Mouse (Mus musculus): ENCODE results near the gene Ogfr. TPM values are rescaled to one million over a fixed set of nuclear protein-coding genes. Genes with fewer than 3 reads are reported as not detected.
A peak's percentile ranks its signal among the peaks of the same experiment; 100 is the strongest.

Gene Ogfr
- total RNA-seq (2021) = 10 to 100 TPM; 39.7 to 43.8 TPM

- peak; percentile 77 for DNase-seq
These were observed at the start of gene Ogfr for GRCm38 (mm10) chr2:180589123-180589831. Gene Ogfr (plus strand): TSS chr2:180589245.

DNA sequence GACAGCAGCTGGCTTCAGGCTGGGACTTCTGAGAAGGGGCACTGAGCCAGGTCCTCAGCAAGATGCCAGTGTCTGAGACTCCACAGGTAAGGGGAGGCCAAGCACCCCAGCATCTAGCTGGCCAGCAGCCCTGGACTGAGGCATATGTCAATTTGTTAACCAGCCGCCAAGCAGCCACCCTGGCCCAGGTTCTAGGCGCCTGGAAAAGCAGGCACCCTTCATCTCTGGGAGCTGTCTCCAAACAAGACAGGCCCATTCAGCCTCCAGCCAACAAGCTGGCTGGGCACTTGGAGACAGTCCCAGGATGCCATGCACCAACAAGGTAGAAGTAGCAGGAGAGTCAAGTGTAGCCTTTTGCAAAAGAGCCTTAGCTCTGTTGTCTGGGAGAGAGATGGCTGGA lies 45.4 kb upstream of the Ogfr start:
- DNase-seq = no peak

- no peak for DNase-seq
These were observed 44.0 kb upstream of the Ogfr start for GRCm38 (mm10) chr2:180545046-180545445.

DNA sequence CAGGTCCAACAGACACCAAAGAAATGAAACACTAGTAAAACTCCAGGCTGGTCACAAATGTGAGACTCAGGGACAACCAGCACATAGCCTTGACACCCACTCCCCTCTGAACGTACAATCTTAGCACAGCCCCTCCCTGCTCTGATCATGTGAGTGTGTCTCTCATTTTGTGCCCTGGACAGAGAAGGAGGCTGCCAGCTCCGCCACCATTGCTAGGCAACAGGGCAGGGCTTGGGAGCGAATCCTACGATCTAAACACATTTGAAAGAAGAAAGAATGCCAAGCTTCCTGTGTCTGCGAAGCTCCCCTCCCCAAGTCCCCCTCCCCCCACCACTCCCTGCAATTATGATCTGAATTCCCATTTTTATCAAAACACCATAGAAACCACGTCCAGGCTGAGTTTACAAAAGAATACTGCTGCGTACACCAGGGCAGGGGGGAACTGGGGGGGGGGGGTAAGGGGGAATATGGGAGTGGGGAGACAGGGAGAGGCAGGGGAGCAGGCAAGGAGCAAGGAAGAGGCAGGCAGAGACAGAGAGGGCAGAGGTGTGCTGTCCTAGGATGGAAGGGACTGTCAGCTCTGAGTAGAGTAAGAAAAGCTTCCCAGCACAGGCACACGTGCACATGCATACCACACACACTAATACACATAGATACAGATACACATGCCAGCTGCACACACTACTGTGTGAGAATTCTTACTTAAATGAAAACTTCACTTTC lies 41.5 kb upstream of the Ogfr start:
- peak; percentile 18 to 27 for DNase-seq

DNA sequence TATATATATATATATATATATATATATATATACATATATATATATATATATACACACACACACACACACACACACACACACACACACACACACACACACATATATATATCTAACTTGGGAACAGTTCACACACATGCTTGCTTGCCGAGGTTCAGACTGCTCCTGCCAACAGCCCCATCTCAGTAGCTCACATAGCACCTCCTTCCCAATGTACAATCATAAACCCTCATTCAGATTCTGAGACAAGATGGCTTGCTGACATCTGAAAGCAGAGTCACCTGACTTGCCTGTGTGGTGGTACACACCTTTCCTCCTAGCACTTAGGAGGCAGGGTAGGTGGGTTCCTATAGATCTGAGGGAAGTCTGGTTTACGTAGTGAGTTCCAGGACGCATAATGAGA lies 36.7 kb upstream of the Ogfr start:
- DNase-seq = no peak

GRCm38 (mm10) chr2:180555219-180555618 lies 33.8 kb upstream of the Ogfr start:
- no peak for DNase-seq

GRCm38 (mm10) chr2:180556470-180556869 lies 32.6 kb upstream of the Ogfr start:
- DNase-seq = no peak

- no peak for DNase-seq
These were observed 28.8 kb upstream of the Ogfr start for GRCm38 (mm10) chr2:180560245-180560644.

DNA sequence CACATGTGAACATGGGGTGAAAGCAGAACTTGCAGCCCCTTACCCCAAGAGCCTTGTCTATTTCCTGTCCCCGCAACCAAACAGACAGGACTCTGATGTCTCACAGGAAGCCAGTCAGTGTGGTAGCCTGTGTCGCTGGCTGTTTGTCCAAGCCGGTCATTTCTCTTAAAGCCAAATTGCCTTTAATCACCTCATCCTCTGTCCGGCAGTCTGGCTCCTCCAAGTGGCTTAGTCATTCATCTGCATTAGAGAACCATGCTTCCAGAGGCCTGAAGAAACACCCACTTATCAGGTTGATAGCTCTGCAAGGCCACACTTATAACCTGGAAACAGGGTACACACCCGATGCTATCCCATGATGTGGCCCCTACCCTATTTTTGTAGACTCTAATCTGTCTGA lies 26.9 kb upstream of the Ogfr start:
- no peak for DNase-seq

- no peak for DNase-seq
These were observed 25.7 kb upstream of the Ogfr start for GRCm38 (mm10) chr2:180563296-180563695.

GRCm38 (mm10) chr2:180563841-180564240 lies 25.2 kb upstream of the Ogfr start:
- DNase-seq = no peak

DNA sequence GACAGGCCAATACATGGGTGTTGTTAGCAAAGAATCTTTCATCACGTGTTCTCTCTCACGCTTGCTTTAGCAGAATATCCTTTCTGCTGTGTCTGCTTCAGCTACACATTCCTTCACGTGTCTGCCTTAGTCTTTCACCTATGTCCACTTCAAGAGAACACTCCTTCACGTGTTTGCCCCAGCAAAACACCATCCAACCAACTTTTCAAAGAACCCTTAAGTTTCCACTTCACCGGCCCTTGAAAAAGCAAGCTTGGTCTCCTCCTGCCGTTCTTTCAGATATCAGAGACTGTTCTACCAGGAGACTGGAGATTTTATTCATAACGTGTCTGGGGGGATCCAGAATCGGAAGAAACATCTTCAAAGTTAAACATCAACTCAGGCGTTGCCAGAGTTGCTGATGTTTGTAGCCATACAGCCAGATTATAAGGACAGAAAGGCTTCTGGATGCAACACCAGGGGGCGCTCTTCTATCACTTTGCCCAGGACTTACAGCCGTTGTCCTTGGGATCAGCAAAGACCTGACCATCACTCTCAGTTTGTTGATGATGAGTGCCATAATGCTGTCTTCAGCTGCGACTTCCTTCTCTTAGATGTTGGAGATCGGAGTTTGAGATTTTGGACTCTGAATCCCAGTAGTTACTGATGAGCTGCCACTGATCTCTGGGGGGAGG lies 22.7 kb upstream of the Ogfr start:
- DNase-seq = no peak

GRCm38 (mm10) chr2:180569028-180569643 lies 19.9 kb upstream of the Ogfr start:
- DNase-seq = no peak

DNA sequence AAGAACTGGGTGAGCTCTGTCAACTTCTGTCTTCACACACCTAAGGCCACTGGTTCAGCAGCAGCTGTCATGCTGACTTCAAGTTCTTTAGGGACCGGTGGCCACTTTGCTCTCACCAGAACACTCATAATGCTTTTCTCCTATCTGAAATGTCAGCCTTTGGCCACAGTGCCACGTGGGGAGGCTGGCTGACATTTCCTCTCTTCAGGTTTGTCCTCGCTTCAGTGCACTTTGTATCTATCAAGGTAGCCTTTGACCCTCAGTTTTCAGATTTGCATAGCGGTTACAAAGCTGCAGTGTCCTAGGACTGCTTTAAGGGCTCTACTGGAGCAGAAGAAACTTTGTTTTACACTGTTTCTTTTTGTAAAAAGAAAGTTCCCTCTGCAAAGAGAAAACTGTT lies 12.6 kb upstream of the Ogfr start:
- no peak for DNase-seq

DNA sequence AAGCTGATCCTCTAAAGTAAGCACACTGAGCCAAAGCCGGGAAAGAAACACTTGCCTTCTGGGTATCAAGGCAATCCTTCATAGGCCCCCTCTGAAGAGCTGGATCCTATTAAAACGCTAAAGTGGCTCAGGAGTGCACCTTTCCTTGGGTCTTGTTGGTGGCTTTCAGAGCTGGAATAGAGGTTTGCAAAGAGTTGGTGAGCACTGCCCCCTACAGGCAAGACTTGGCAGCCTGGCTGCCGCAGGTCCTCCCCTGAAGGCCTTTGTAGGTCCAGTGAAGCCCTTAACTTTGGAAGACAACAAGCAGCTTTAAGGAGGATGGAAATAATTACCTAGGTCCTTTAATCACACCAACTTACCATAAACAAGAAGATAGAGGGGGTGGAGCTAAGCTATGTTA lies 10.4 kb upstream of the Ogfr start:
- DNase-seq = peak; percentile 68 to 71

- no peak for DNase-seq
These were observed 8.0 kb upstream of the Ogfr start, which contains the start of gene Mrgbp for GRCm38 (mm10) chr2:180581002-180581401. Gene Mrgbp (plus strand): TSS chr2:180581304.

DNA sequence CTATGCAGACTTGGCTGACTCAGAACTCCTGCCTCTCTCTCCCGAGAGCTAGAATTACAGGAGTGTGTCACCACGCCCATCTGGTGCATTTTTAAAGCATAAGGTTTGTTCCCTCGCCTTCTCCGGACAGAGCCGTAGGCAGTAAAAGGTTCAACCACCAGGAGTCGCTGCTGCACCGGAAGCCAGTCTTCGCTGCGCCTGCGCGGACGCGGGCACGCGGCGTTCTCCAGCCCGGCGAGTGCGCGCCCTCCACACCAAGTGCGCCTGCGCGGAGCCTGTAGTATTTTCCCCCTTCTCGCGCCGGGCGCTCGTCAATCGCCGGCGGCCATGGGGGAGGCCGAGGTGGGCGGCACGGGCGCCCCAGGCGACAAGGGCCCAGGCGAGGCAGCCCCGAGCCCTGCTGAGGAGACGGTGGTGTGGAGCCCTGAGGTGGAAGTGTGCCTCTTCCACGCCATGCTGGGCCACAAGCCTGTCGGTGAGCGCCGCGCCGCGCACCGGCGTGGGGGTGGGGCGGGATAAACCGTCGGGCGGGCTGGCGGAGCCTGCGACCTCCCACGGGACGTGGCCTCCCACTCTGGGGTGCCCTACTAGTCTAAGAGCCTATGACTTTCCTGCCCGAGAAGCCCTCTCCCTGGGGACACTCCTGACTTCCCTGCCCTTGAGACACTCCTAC lies 6.4 kb upstream of the Ogfr start:
- peak; percentile 96 to 98 for DNase-seq

DNA sequence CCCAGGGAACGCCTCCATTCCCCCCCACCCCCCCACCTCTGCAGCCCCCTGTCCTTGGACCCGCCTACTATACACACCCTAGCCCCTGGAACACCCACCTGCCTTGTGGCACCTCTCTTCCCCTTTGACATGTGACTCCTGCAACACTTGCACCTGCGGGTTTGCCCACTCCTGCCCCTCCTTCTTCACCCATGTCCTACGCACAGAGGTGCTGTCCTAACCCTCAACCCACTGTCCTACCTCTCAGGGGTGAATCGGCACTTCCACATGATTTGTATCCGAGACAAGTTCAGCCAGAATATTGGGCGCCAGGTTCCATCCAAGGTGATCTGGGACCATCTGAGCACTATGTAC lies 5.9 kb upstream of the Ogfr start:
- no peak for DNase-seq

DNA sequence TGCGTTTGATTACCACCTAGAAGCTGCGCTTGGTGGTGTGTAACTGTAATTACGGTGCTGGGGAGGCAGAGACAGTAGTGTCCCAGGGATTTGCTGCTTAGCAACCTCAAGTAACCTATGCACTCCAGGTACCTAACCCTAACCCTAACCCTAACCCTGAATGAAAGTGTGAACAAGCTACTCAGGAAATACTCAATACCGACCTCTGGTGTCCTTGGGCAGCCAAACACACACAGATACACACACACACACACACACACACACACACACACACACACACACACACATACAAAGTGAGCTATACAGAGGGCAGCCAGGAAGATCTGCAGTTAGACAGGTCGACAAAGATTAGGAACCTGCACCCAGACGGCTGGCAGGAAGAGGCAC lies 316 bp upstream of the Ogfr start:
- no peak for DNase-seq

- no peak for DNase-seq
These were observed 8.4 kb downstream of the Ogfr start, which contains the start of gene Col9a3 for GRCm38 (mm10) chr2:180597490-180597889. Gene Col9a3 (plus strand): TSS chr2:180597790.

DNA sequence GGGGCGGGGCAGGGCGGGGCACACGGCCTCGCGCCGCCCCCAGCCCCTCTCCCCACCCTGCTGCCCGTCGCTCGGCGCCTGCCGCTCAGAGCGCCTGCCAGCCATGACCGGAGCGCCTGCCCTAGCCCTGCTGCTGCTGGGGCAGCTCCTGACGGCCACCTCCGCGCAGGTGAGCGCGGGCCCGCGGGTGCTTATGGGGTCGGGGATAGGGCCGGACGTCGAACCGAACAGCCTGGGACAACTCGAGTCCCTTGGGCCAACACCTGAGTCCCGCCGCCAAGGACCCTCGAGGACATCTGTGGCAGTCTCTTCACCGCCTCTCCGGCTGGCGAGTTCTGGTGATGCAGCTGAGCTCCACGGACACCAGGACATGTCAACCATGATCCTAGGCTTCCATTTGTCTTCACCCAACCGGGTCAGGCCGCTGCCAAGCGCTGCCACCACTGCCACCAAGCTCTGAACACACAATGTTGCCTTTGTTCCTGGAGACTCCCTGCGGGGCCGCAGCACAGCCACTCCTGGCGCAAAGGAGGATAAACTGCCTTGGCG lies 9.2 kb downstream of the Ogfr start:
- peak in 1 of 2 experiments; percentile 40 for DNase-seq

DNA sequence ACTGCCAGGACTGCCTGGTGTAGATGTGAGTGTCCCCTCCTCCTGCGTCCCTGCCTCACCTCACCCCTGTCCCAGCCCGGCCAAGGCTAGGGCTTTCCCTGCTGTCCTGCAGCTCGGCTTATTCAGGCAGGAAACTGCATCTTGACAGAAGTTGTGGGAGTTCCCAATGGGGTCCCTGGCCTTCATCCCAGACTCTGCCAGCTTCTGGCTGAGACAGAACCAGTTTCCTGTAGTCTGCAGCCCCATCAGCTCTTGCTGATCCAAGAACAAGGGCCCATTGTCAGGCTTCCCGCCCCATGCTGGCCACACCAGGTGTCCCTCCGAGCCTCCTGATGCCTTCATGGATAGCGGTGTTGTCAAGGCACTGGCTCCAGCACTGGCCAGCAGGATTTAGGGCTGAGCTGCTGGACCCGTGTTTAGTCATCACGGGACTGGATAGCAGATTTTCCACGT lies 11.6 kb downstream of the Ogfr start:
- DNase-seq = peak; percentile 14 to 31

Measured in layer of hippocampus, postnatal 36 days (tissue).